Mouse (Mus musculus) liver, embryonic 14 days (tissue): ENCODE results near the gene 6430531B16Rik. TPM values are rescaled to one million over a fixed set of nuclear protein-coding genes. Genes with fewer than 3 reads are reported as not detected.

Source experiments
- polyA plus RNA-seq: library from polyadenylated mRNA; depleted of rRNA; stranded (reverse); fragments of >200 nt; gene quantifications from 2 replicates; pipeline ENCODE4 v1.2.3, GENCODE M21; 2012; rRNA removed

The 6430531B16Rik gene
- polyA plus RNA-seq: 0.03 TPM in 1 of 2 replicates, not detected in the other

GRCm38 (mm10) chr7:139978278-139978892 lies at the start of gene 6430531B16Rik:
6430531B16Rik (minus strand) TSS chr7:139978755.

GRCm38 (mm10) chr7:139992406-139992805 lies 13.9 kb upstream of the 6430531B16Rik start, which contains the start of gene Adam8:
Adam8 (minus strand) TSS chr7:139992562.

GRCm38 (mm10) chr7:139943674-139944281 lies 34.8 kb downstream of the 6430531B16Rik start, which contains the start of gene Utf1:
Utf1 (plus strand) TSS chr7:139943789.

Other genes starting within 250 kb of the 6430531B16Rik start
- 0.01 TPM in 1 of 2 replicates, not detected in the other for gene Adgra1, start 144.6 kb downstream of the 6430531B16Rik start, polyA plus RNA-seq
- gene Kndc1, start 84.1 kb downstream of the 6430531B16Rik start, polyA plus RNA-seq: 0.01 TPM in 1 of 2 replicates, not detected in the other
- not detected in 2 replicates for gene Utf1, start 35.0 kb downstream of the 6430531B16Rik start, polyA plus RNA-seq
- 0.55 and 1.0 TPM in 2 replicates for gene Adam8, start 13.8 kb upstream of the 6430531B16Rik start, polyA plus RNA-seq
- 23.6 and 26.6 TPM in 2 replicates for gene Zfp511, start 57.6 kb upstream of the 6430531B16Rik start, polyA plus RNA-seq
- 17.6 and 20.5 TPM in 2 replicates for gene Tubgcp2, start 57.9 kb upstream of the 6430531B16Rik start, polyA plus RNA-seq
- not detected in 2 replicates for gene Msx3, start 70.3 kb upstream of the 6430531B16Rik start, polyA plus RNA-seq
- gene Caly, start 103.8 kb upstream of the 6430531B16Rik start, polyA plus RNA-seq: 0.02 and 0.03 TPM in 2 replicates
- gene Prap1, start 114.6 kb upstream of the 6430531B16Rik start, polyA plus RNA-seq: 0.25 and 0.39 TPM in 2 replicates
- gene Fuom, start 123.7 kb upstream of the 6430531B16Rik start, polyA plus RNA-seq: 5.6 and 7.5 TPM in 2 replicates
- gene Paox, start 137.0 kb upstream of the 6430531B16Rik start, polyA plus RNA-seq: 3.8 and 5.0 TPM in 2 replicates
- gene Echs1, start 137.7 kb upstream of the 6430531B16Rik start, polyA plus RNA-seq: 42.5 and 51.9 TPM in 2 replicates
- 15.6 and 15.9 TPM in 2 replicates for gene Mtg1, start 158.8 kb upstream of the 6430531B16Rik start, polyA plus RNA-seq
- gene Sprn, start 176.1 kb upstream of the 6430531B16Rik start, polyA plus RNA-seq: 0.01 TPM in 2 replicates
- gene Olfr522, start 186.0 kb upstream of the 6430531B16Rik start, polyA plus RNA-seq: not detected in 2 replicates
- not detected in 2 replicates for gene Olfr523, start 194.5 kb upstream of the 6430531B16Rik start, polyA plus RNA-seq
- gene Olfr524, start 227.2 kb upstream of the 6430531B16Rik start, polyA plus RNA-seq: not detected in 2 replicates
- 0.05 and 0.07 TPM in 2 replicates for gene Cd163l1, start 239.5 kb upstream of the 6430531B16Rik start, polyA plus RNA-seq